Mouse (Mus musculus): ENCODE results near the gene Stx12.
"Not testable (repeated sequence)": the region's sequence is repeated elsewhere in the genome, so short reads cannot be mapped to it uniquely, and the experiment has no call there.

The Stx12 gene

GRCm38 (mm10) chr4:132884064-132884843, at the start of gene Stx12:
TSS of gene Stx12 (minus strand) at chr4:132884509.
- peak; percentile 87 for DNase-seq

GRCm38 (mm10) chr4:132932752-132933404, 48.6 kb upstream of the Stx12 start:
- DNase-seq, result no peak

- no peak for DNase-seq
Observed at GRCm38 (mm10) chr4:132930784-132931183, 46.5 kb upstream of the Stx12 start.

- not testable (repeated sequence) for DNase-seq
Observed at GRCm38 (mm10) chr4:132926520-132926919, 42.2 kb upstream of the Stx12 start.

GRCm38 (mm10) chr4:132922558-132923008, 38.3 kb upstream of the Stx12 start, which contains the start of gene Fam76a:
TSS of gene Fam76a (minus strand) at chr4:132922558.
- DNase-seq, result peak; percentile 100

GRCm38 (mm10) chr4:132922061-132922530, 37.8 kb upstream of the Stx12 start:
- no peak for DNase-seq

GRCm38 (mm10) chr4:132921488-132921887, 37.2 kb upstream of the Stx12 start:
- peak; percentile 27 for DNase-seq

- no peak for DNase-seq
Observed at GRCm38 (mm10) chr4:132920171-132920570, 35.9 kb upstream of the Stx12 start.

- DNase-seq, result not testable (repeated sequence)
Observed at GRCm38 (mm10) chr4:132918493-132918892, 34.2 kb upstream of the Stx12 start.

GRCm38 (mm10) chr4:132912156-132912555, 27.8 kb upstream of the Stx12 start:
- DNase-seq, result no peak

GRCm38 (mm10) chr4:132905843-132906360, 21.6 kb upstream of the Stx12 start:
- DNase-seq, result no peak

- no peak for DNase-seq
Observed at GRCm38 (mm10) chr4:132904765-132905309, 20.5 kb upstream of the Stx12 start.

- DNase-seq, result no peak
Observed at GRCm38 (mm10) chr4:132904071-132904470, 19.8 kb upstream of the Stx12 start.

- DNase-seq, result no peak
Observed at GRCm38 (mm10) chr4:132898197-132898596, 13.9 kb upstream of the Stx12 start.

- no peak for DNase-seq
Observed at GRCm38 (mm10) chr4:132894402-132894801, 10.1 kb upstream of the Stx12 start.

GRCm38 (mm10) chr4:132884844-132885374, 600 bp upstream of the Stx12 start:
- DNase-seq, result peak; percentile 16

- DNase-seq, result no peak
Observed at GRCm38 (mm10) chr4:132883561-132884063, 697 bp downstream of the Stx12 start.

- DNase-seq, result no peak
Observed at GRCm38 (mm10) chr4:132874363-132875097, 9.8 kb downstream of the Stx12 start.

- DNase-seq, result no peak
Observed at GRCm38 (mm10) chr4:132873481-132874362, 10.6 kb downstream of the Stx12 start.

- no peak for DNase-seq
Observed at GRCm38 (mm10) chr4:132871116-132871515, 13.2 kb downstream of the Stx12 start.

- no peak for DNase-seq
Observed at GRCm38 (mm10) chr4:132864856-132865255, 19.5 kb downstream of the Stx12 start.
